Mouse (Mus musculus): Measurements from ENCODE around the gene Nr2c2. TPM values are rescaled to one million over a fixed set of nuclear protein-coding genes. Genes with fewer than 3 reads are reported as not detected.

Nr2c2 gene
- total RNA-seq, 2 experiments from 2014 or later, result 20.1 to 24.9 TPM

DNA sequence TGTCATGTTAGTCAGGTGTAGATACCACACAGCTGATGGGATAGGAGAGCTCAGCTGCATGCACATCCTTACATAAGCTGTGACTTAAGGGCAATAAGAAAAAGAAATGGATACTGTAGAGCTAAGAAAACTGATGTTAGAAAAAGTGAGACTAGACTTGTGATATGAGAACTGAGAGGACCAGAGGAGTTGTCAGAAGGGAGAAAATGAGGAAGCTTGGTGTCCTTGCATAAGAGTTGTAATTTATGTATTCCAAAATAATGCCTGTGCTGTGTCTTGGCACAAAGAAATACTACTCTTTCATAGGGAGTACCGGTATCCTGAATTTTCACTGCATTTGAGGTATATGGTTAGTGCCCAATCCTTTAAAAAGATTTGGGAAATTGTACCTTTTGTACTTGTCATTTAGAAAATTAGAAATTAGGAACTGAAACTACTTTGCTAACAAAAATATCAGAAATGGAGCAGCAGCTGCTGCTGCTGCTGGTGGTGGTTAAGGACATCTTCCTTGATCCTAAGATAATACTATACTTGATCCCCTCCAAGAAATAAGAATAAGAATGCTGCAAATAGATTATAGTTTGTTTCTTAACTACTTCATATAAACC, 35.8 kb downstream of the Nr2c2 start:
- no peak for DNase-seq

- DNase-seq, result no peak
These were observed 40.3 kb downstream of the Nr2c2 start for GRCm38 (mm10) chr6:92131456-92131855.

DNA sequence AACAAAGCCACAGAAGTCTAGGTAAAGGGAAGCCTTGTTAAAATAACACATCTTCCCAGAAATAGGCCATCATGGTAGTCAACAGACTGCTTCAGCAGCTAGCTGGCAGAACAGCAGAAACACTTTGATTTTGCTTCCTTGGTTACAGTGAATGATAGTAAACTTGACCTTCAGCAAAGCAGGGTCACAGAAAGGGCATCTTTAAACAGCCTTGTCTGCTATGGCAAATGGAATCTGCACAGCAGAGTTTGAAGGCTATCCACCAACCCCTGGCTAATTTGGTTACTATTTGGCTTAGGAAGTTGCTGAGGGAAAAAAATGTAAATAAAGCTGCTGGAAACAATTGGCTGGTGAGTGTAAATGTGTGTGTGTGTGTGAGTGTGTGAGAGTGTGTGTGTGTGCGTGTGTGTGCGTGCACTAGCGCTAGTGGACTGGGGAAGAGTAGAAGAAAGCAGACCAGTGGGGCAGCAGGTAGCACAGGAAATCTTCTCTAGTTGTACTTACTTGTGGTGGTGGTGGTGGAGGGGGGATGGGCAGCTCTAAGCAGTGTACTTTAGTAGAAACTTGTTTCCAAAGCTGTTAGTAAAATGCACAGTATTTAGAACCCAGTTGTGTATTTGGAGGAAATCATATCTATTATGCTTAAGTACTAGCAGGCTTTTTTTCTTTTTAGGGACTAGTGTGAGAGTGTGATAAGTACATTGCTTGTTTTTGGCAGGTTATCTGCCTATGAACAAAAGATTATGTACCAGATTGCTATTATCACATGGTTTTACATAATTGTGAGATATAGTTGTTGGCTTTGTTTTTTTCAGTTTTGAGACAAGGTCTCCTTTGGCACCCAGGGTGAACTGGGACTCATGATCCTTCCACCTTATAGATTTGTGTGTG, 41.1 kb downstream of the Nr2c2 start:
- no peak for DNase-seq

DNA sequence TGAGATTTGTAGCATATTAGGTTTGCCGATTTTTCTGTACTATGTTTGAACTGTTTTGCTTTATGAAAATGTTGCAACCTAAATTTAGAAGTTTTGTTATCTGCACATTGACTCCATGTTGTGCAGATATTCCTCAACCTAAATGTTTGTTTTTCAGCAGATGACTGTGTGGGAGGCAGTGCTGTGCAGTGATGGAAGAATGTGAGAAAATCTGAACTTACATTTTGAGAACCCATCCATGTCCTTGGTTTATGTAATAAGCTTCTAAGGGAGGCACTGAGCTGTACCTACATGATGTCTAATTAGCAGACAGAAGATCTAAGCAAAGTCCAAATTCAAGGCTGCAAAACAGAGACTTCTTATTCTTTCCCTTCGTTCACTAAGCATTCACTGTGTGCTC, 42.4 kb downstream of the Nr2c2 start:
- no peak for DNase-seq

GRCm38 (mm10) chr6:92136356-92136755, 45.2 kb downstream of the Nr2c2 start:
- DNase-seq, result no peak

GRCm38 (mm10) chr6:92145881-92146280, 54.7 kb downstream of the Nr2c2 start:
- no peak for DNase-seq

- DNase-seq, result no peak
These were observed 62.6 kb downstream of the Nr2c2 start for GRCm38 (mm10) chr6:92153774-92154173.

- no peak for DNase-seq
These were observed 67.6 kb downstream of the Nr2c2 start for GRCm38 (mm10) chr6:92158801-92159200.

DNA sequence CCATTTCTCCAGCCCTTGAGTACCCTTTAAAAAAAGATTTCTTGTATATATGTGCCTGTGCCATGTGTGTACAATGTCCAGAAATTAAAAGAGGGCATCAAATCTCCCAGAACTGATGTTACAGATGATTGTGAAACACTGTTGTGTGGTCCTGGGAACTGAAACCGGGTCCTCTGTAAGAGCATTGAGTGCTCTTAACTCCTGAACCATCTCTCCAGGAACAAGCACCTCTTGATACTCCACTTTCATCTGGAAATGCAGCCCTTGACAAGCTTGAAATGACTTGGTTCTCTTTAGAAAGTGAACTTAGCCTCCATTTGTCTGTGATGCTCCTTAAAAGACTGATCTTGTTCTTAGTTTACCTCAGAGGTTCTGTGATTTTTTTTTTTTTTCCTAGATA, 71.5 kb downstream of the Nr2c2 start:
- no peak for DNase-seq

DNA sequence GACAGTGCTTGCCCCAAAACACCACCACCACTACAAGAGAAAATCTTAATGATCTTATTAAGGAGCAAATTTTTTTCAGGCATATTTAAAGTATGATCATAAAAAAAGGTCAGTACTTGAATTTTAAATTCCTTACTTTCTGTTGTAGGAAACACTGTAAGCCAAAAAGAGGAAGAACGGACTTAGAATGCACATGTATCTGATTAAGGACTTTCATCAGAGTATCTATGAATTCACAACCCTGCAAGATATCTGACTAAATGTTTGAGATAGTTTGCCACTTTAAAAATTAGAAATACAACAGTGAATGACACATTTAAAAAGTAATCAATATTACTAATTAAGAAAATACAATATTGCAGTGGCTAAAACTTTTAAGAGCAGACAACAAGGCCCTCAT, 85.3 kb downstream of the Nr2c2 start:
- no peak for DNase-seq

- peak; percentile 78 to 85 for DNase-seq
These were observed 92.5 kb downstream of the Nr2c2 start, which contains the start of gene Mrps25 for GRCm38 (mm10) chr6:92183621-92184131. TSS of gene Mrps25 (minus strand) at chr6:92184033.

GRCm38 (mm10) chr6:92184178-92184577, 93.0 kb downstream of the Nr2c2 start:
- DNase-seq, result no peak

GRCm38 (mm10) chr6:92199414-92199813, 108.2 kb downstream of the Nr2c2 start:
- DNase-seq, result no peak

GRCm38 (mm10) chr6:92214055-92214772, 123.0 kb downstream of the Nr2c2 start:
- no peak for DNase-seq

- peak; percentile 94 to 95 for DNase-seq
These were observed 123.7 kb downstream of the Nr2c2 start, which contains the start of gene Rbsn for GRCm38 (mm10) chr6:92214773-92215449. TSS of gene Rbsn (minus strand) at chr6:92214925.

- DNase-seq, result peak; percentile 12 to 43
These were observed 128.3 kb downstream of the Nr2c2 start for GRCm38 (mm10) chr6:92219445-92219844.

DNA sequence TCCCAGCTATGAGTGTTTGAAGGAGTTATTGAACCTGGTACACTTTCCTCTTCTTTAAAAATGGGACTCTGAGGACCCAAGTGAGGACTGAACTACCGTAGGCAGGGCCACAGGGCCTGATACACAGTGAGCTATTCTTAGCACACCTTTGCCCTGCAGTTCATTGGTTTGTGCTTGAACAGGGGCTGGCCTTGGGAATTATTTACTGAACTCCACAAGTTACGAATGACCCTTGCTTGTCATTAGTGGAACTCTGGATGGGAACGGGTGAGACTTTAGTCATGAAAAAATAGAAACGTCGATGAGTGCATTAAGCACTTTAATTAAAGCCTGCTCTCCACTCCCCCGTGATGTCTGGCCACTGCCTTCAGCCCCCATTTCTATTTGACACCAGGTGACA, 130.4 kb downstream of the Nr2c2 start:
- no peak for DNase-seq

DNA sequence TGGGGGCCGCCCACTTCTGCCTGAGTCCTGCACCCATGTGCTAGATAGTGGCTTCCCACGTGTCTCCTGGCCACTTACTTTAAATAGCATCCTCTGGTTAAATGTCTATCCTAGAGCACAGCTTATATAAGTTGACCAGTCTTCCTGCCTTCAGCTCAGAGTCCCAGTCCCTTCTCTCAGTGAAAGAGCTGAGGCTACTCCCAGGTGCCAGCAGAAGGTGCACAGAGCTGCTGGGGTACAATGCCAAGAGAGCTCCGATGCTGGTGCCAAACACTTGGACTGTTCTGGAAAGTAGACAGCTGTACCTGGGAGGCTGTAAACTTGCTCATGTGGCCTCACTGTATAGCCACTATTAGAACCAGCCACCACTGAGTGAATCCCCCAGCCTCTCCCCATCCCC, 130.8 kb downstream of the Nr2c2 start:
- no peak for DNase-seq

Data from heart, adult 18-20 months (tissue).